Mouse (Mus musculus) lung, adult 2 months (tissue): ENCODE measurements at regions not wholly inside any gene's neighbourhood (a gene's known extent, or its start where the extent isn't known, plus 50 kb on each side); places are given as distances from the start of the nearest gene placed in this dataset.

Source experiments
- CTCF ChIP-seq: fragments of 200-500 bp; IDR thresholded peaks from 2 replicates; pipeline ENCODE4 v1.5.1; 2011; ENCODE audit warnings: mild to moderate bottlenecking, low read length, control low read depth; ENCODE audit not compliant: insufficient read depth
- POLR2A ChIP-seq: fragments of 200-500 bp; IDR thresholded peaks from 2 replicates; pipeline ENCODE4 v1.6.1; 2011; ENCODE audit warnings: low read depth, mild to moderate bottlenecking, control low read depth, low read length, borderline replicate concordance; ENCODE audit errors: extremely low read depth

DNA sequence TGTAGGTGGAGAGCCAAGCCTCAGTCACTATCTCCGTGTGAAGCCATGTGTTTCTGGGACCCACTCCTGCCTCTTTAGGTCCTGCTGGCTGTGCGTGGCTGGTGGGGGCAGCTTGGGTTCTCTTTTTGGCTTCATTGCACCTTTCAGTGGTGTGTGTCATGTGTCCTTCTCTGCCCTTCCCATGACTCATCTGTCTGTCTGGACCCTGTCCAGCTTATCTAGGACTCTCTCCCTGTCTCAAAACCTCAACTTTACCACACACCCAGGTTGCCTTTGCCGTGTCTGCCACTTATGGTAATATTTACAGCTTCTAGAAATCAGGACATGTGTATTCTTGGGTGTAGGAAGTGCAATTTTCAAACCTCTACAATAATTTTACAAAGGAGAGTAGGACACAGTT is 329.9 kb upstream of the Arglu1 start:
- TF ChIP-seq CTCF: no peak
- no peak for TF ChIP-seq POLR2A
